Mouse (Mus musculus) brain, embryonic 14.5 days (tissue): ENCODE data around the gene Klk1b4.
"Not testable (repeated sequence)": the region's sequence is repeated elsewhere in the genome, so short reads cannot be mapped to it uniquely, and the experiment has no call there.

ENCODE experiments used
- CTCF ChIP-seq: fragments of 200-500 bp; IDR thresholded peaks from 2 replicates; pipeline ENCODE4 v1.5.1; 2012; ENCODE audit warnings: inconsistent platforms, mild to moderate bottlenecking, moderate library complexity, borderline replicate concordance; ENCODE audit not compliant: insufficient read depth, insufficient read length; ENCODE audit errors: extremely low read depth
- POLR2A ChIP-seq: fragments of 200-500 bp; IDR thresholded peaks from 2 replicates; pipeline ENCODE4 v1.6.1; 2012; ENCODE audit warnings: mild to moderate bottlenecking, inconsistent platforms, borderline replicate concordance; ENCODE audit not compliant: poor library complexity, insufficient read depth, insufficient read length, severe bottlenecking; ENCODE audit errors: extremely low read depth

DNA sequence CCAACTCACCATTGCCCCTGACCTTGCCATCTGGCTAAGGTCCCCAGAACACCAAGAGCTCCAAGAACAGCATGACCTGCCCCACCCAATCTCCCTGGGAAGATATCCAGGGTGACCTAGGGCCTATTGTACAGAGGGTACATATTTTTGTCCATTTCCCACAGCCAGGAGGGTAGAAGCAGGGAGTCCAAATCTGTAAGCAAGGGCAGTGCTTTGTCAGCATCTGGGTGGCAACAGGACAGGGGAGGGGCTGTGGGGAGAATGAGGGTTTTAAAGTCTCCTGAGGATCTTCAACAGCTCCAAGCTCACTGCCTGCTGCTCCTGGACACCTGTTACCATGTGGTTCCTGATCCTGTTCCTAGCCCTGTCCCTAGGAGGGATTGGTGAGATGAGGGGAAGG, 19.3 kb upstream of the Klk1b4 start, which contains the start of gene Klk1b24:
- TF ChIP-seq CTCF, POLR2A: not testable (repeated sequence)
